Mouse (Mus musculus) MEL (cell line): ENCODE measurements around the gene Ambra1. TPM values are rescaled to one million over a fixed set of nuclear protein-coding genes. Genes with fewer than 3 reads are reported as not detected.

Experiments
- DNase-seq: peaks from one replicate; pipeline ENCODE4 v3.0.0; 2011; ENCODE audit warnings: low read depth, low spot score
- H3K27ac ChIP-seq: 2 replicates; pipeline ENCODE4 v1.5.1; 2012; ENCODE audit warnings: low read depth, mild to moderate bottlenecking, control low read depth, low read length, moderate library complexity; ENCODE audit not compliant: control insufficient read depth
- H3K27me3 ChIP-seq, 2 experiments: fragments of 150-350 bp in 1 of 2; sonication (generic) in 1 of 2; 2 replicates each; pipeline ENCODE4 v1.6.1; 2012; ENCODE audit warnings: low read length in 2 of 2, mild to moderate bottlenecking in 2 of 2, improper control_type of control experiment in 1 of 2, moderate library complexity in 1 of 2; ENCODE audit not compliant: insufficient read depth in 2 of 2, control insufficient read depth in 1 of 2
- H3K36me3 ChIP-seq, 2 experiments: 2 replicates each; pipeline ENCODE4 v1.6.1; 2012 to 2014; ENCODE audit warnings: low read length in 2 of 2, improper control_type of control experiment in 1 of 2, inconsistent platforms in 1 of 2, mild to moderate bottlenecking in 1 of 2; ENCODE audit not compliant: insufficient read depth in 2 of 2, control insufficient read depth in 1 of 2
- H3K4me1 ChIP-seq, 2 experiments: fragments of 150-350 bp in 1 of 2; sonication (generic) in 1 of 2; 2 replicates each; pipeline ENCODE4 v1.6.1; 2012; ENCODE audit warnings: low read length in 2 of 2, improper control_type of control experiment in 1 of 2, mild to moderate bottlenecking in 1 of 2; ENCODE audit not compliant: insufficient read depth in 2 of 2, control insufficient read depth in 1 of 2
- H3K4me3 ChIP-seq, 2 experiments: fragments of 150-350 bp in 1 of 2; sonication (generic) in 1 of 2; 2 replicates each; pipeline ENCODE4 v1.5.1; 2012; ENCODE audit warnings: low read depth in 2 of 2, low read length in 2 of 2, mild to moderate bottlenecking in 2 of 2, moderate library complexity in 2 of 2, control low read depth in 1 of 2, improper control_type of control experiment in 1 of 2; ENCODE audit not compliant: control insufficient read depth in 1 of 2, insufficient read depth in 1 of 2
- H3K79me2 ChIP-seq: 2 replicates; pipeline ENCODE4 v1.6.1; 2012; ENCODE audit warnings: mild to moderate bottlenecking, low read length, moderate library complexity; ENCODE audit not compliant: control insufficient read depth, poor library complexity, insufficient read depth
- H3K9ac ChIP-seq: 2 replicates; pipeline ENCODE4 v1.6.1; 2012; ENCODE audit warnings: low read depth, mild to moderate bottlenecking, control low read depth, low read length, moderate library complexity; ENCODE audit not compliant: control insufficient read depth, poor library complexity, severe bottlenecking
- H3K9me3 ChIP-seq: fragments of 150-350 bp; sonication (generic); replicated peaks from 2 replicates; pipeline ENCODE4 v1.6.1; 2012; ENCODE audit warnings: mild to moderate bottlenecking, low read length, improper control_type of control experiment, moderate library complexity; ENCODE audit not compliant: insufficient read depth
- CHD1 ChIP-seq: IDR thresholded peaks from 2 replicates; pipeline ENCODE4 v1.6.1; 2012; ENCODE audit warnings: low read depth, mild to moderate bottlenecking, inconsistent platforms, low read length, improper control_type of control experiment
- CHD2 ChIP-seq: IDR thresholded peaks from 2 replicates; pipeline ENCODE4 v1.6.1; 2011; ENCODE audit warnings: low read length, improper control_type of control experiment
- CTCF ChIP-seq, 3 experiments: IDR thresholded peaks in 2 of 3; conservative IDR thresholded peaks in 1 of 3; 2 replicates each; pipeline ENCODE4 v1.5.1; 2011 to 2012; ENCODE audit warnings: low read length in 3 of 3, low read depth in 2 of 3, mild to moderate bottlenecking in 2 of 3, improper control_type of control experiment in 1 of 3, inconsistent platforms in 1 of 3, mixed read lengths in 1 of 3, moderate library complexity in 1 of 3; ENCODE audit not compliant: control insufficient read depth in 1 of 3, insufficient read depth in 1 of 3, poor library complexity in 1 of 3, severe bottlenecking in 1 of 3
- E2F4 ChIP-seq: IDR thresholded peaks from 2 replicates; pipeline ENCODE4 v1.6.1; 2011; ENCODE audit warnings: low read depth, low read length, improper control_type of control experiment, borderline replicate concordance
- ELF1 ChIP-seq: IDR thresholded peaks from 2 replicates; pipeline ENCODE4 v1.6.1; 2014; ENCODE audit warnings: low read depth, mild to moderate bottlenecking, inconsistent platforms, low read length, improper control_type of control experiment, moderate library complexity
- ETS1 ChIP-seq: IDR thresholded peaks from 2 replicates; pipeline ENCODE4 v1.6.1; 2012; ENCODE audit warnings: low read depth, mild to moderate bottlenecking, inconsistent platforms, low read length, improper control_type of control experiment, moderate library complexity
- MAX ChIP-seq: IDR thresholded peaks from 2 replicates; pipeline ENCODE4 v1.6.1; 2011; ENCODE audit warnings: low read length, improper control_type of control experiment
- MAZ ChIP-seq: IDR thresholded peaks from 2 replicates; pipeline ENCODE4 v1.6.1; 2012; ENCODE audit warnings: low read depth, mild to moderate bottlenecking, inconsistent platforms, low read length, improper control_type of control experiment
- MXI1 ChIP-seq: IDR thresholded peaks from 2 replicates; pipeline ENCODE4 v1.6.1; 2011; ENCODE audit warnings: mild to moderate bottlenecking, low read depth, low read length, improper control_type of control experiment
- MYB ChIP-seq: IDR thresholded peaks from 2 replicates; pipeline ENCODE4 v1.6.1; 2011; ENCODE audit warnings: mild to moderate bottlenecking, low read depth, low read length, improper control_type of control experiment
- NRF1 ChIP-seq: IDR thresholded peaks from 2 replicates; pipeline ENCODE4 v1.6.1; 2014; ENCODE audit warnings: low read depth, mild to moderate bottlenecking, inconsistent platforms, low read length, improper control_type of control experiment, moderate library complexity; ENCODE audit not compliant: poor library complexity, insufficient read depth, severe bottlenecking
- POLR2A ChIP-seq, 2 experiments: IDR thresholded peaks; 2 replicates each; pipeline ENCODE4 v1.6.1; 2011 to 2012; ENCODE audit warnings: low read length in 2 of 2, mild to moderate bottlenecking in 2 of 2, control low read depth in 1 of 2, improper control_type of control experiment in 1 of 2, low read depth in 1 of 2, moderate library complexity in 1 of 2; ENCODE audit not compliant: control insufficient read depth in 1 of 2, insufficient read depth in 1 of 2, poor library complexity in 1 of 2
- POLR2AphosphoS5 ChIP-seq: IDR thresholded peaks from 2 replicates; pipeline ENCODE4 v1.6.1; 2012; ENCODE audit warnings: low read depth, borderline replicate concordance, mild to moderate bottlenecking, inconsistent platforms, low read length, moderate library complexity, mixed read lengths
- RCOR1 ChIP-seq: IDR thresholded peaks from 2 replicates; pipeline ENCODE4 v1.6.1; 2012; ENCODE audit warnings: low read depth, mild to moderate bottlenecking, inconsistent platforms, low read length, improper control_type of control experiment
- SIN3A ChIP-seq: IDR thresholded peaks from 2 replicates; pipeline ENCODE4 v1.6.1; 2012; ENCODE audit warnings: low read length, improper control_type of control experiment, inconsistent platforms
- TAL1 ChIP-seq: IDR thresholded peaks from 2 replicates; pipeline ENCODE4 v1.6.1; 2012; ENCODE audit warnings: mild to moderate bottlenecking, inconsistent platforms, low read length, moderate library complexity, mixed read lengths
- TCF12 ChIP-seq: IDR thresholded peaks from 2 replicates; pipeline ENCODE4 v1.6.1; 2014; ENCODE audit warnings: low read depth, mild to moderate bottlenecking, inconsistent platforms, low read length, improper control_type of control experiment, moderate library complexity
- UBTF ChIP-seq: IDR thresholded peaks from 2 replicates; pipeline ENCODE4 v1.6.1; 2012; ENCODE audit warnings: low read depth, mild to moderate bottlenecking, inconsistent platforms, low read length, improper control_type of control experiment, moderate library complexity, borderline replicate concordance; ENCODE audit not compliant: insufficient read depth
- ZC3H11A ChIP-seq: IDR thresholded peaks from 2 replicates; pipeline ENCODE4 v1.6.1; 2012; ENCODE audit warnings: low read depth, mild to moderate bottlenecking, inconsistent platforms, low read length, improper control_type of control experiment
- ZKSCAN1 ChIP-seq: IDR thresholded peaks from 2 replicates; pipeline ENCODE4 v1.6.1; 2012; ENCODE audit warnings: low read depth, mild to moderate bottlenecking, inconsistent platforms, low read length, improper control_type of control experiment, moderate library complexity
- ZMIZ1 ChIP-seq: IDR thresholded peaks from 2 replicates; pipeline ENCODE4 v1.6.1; 2012; ENCODE audit warnings: low read depth, mild to moderate bottlenecking, inconsistent platforms, low read length, improper control_type of control experiment, moderate library complexity
- ZNF384 ChIP-seq: IDR thresholded peaks from 2 replicates; pipeline ENCODE4 v1.6.1; 2012; ENCODE audit warnings: low read depth, mild to moderate bottlenecking, inconsistent platforms, low read length, improper control_type of control experiment
- polyA plus RNA-seq, 2 experiments: library from polyadenylated mRNA; stranded (reverse) in 1 of 2; unstranded in 1 of 2; fragments of >175 nt in 1 of 2; fragments of >200 nt in 1 of 2; gene quantifications; 2 replicates each; pipeline versions ENCODE4 v1.2.1 to v1.2.4; 2012; ENCODE audit warnings: low replicate concordance in 2 of 2, low read depth in 1 of 2; ENCODE audit not compliant: insufficient read length in 2 of 2, insufficient read depth in 1 of 2, missing spikeins in 1 of 2
- total RNA-seq: library from RNA; depleted of rRNA; stranded (reverse); fragments of 300-350 nt; gene quantifications from 2 replicates; pipeline ENCODE4 v1.2.3, GENCODE M21; 2012

Gene Ambra1
- total and polyA plus RNA-seq, 3 experiments = 14.6 to 24.7 TPM; not detected in 1

GRCm38 (mm10) chr2:91961901-91962761 lies 232.2 kb downstream of the Ambra1 start:
- DNase-seq = no peak
- H3K36me3 ChIP-seq = peaks cover 0 to 23% of the 10 kb centered on the region in 2 experiments; a peak in 2 of 4 replicates
- H3K4me1 ChIP-seq = peaks cover 7 to 37% of the 10 kb centered on the region in 2 experiments; a peak in 3 of 4 replicates
- TF ChIP-seq ZNF384 (peak; percentile 49), POLR2A (IDR thresholded peaks at IDR 0.05; ENCODE audit: control insufficient read depth in 1 of 2, insufficient read depth in 1 of 2, low read depth in 1 of 2, low read length in 2 of 2, poor library complexity in 1 of 2) (no peak)
- peak overlapping the region; percentile 80 to 92 for H3K4me3 ChIP-seq
- peaks cover 42% of the 10 kb centered on the region for H3K79me2 ChIP-seq
- H3K9me3 ChIP-seq = no peaks in the 10 kb centered on the region
- H3K27me3 ChIP-seq = no peaks in the 10 kb centered on the region
- H3K9ac ChIP-seq = peak overlapping the region; percentile 85
- H3K27ac ChIP-seq = no peak overlapping the region

GRCm38 (mm10) chr2:91962864-91963401 lies 233.0 kb downstream of the Ambra1 start:
- no peaks in the 10 kb centered on the region for H3K27me3 ChIP-seq
- TF ChIP-seq RCOR1 = peak; percentile 81; the same call in 1 of the 2 replicates
- TF ChIP-seq MAX = peak; percentile 52; the same call in 1 of the 2 replicates
- TF ChIP-seq UBTF = no peak
- TF ChIP-seq TCF12 = 0 out of 2 replicates have a peak, but pooled peaks have one; percentile 9
- TF ChIP-seq CTCF (IDR thresholded peaks at IDR 0.05 in 2 of 3, conservative IDR thresholded peaks at IDR 0.05 in 1 of 3; ENCODE audit: control insufficient read depth in 1 of 3, insufficient read depth in 1 of 3, low read depth in 2 of 3, low read length in 3 of 3, poor library complexity in 1 of 3, severe bottlenecking in 1 of 3) = no peak
- 0 out of 2 replicates have a peak, but pooled peaks have one; percentile 13 for TF ChIP-seq TAL1
- no peaks in the 10 kb centered on the region for H3K9me3 ChIP-seq
- H3K4me3 ChIP-seq = peak overlapping the region; percentile 80 to 92
- H3K9ac ChIP-seq = peak overlapping the region; percentile 85
- peaks cover 0 to 16% of the 10 kb centered on the region in 2 experiments; a peak in 2 of 4 replicates for H3K36me3 ChIP-seq
- peaks cover 42% of the 10 kb centered on the region for H3K79me2 ChIP-seq
- 0 out of 2 replicates have a peak overlapping the region, but pooled peaks have one; percentile 15 for H3K27ac ChIP-seq
- peak; percentile 56 for DNase-seq
- peaks cover 7 to 30% of the 10 kb centered on the region in 2 experiments; a peak in 3 of 4 replicates for H3K4me1 ChIP-seq

GRCm38 (mm10) chr2:91963443-91963932 lies 233.6 kb downstream of the Ambra1 start:
- Histone ChIP-seq H3K9me3 (no peaks in the 10 kb centered on the region), H3K27me3 (no peaks in the 10 kb centered on the region), H3K27ac (peak overlapping the region; percentile 54), H3K4me3 (peak overlapping the region; percentile 80 to 92), H3K9ac (peak overlapping the region; percentile 85), H3K36me3 (peaks cover 0 to 16% of the 10 kb centered on the region in 2 experiments; a peak in 2 of 4 replicates), H3K4me1 (peaks cover 7 to 27% of the 10 kb centered on the region in 2 experiments; a peak in 3 of 4 replicates), H3K79me2 (peaks cover 40% of the 10 kb centered on the region)
- peak; percentile 95 for DNase-seq
- TF ChIP-seq ZKSCAN1 = no peak
- peak; percentile 74 for TF ChIP-seq SIN3A
- TF ChIP-seq ZNF384 = no peak
- 0 out of 2 replicates have a peak, but pooled peaks have one; percentile 49 for TF ChIP-seq ZMIZ1
- peak; percentile 79; the same call in 1 of the 2 replicates for TF ChIP-seq MAZ
- TF ChIP-seq TAL1 = no peak
- peak; percentile 88 for TF ChIP-seq ELF1
- no peak for TF ChIP-seq E2F4
- no peak for TF ChIP-seq CHD1
- no peak for TF ChIP-seq CHD2
- TF ChIP-seq MAX = peak; percentile 79
- TF ChIP-seq POLR2AphosphoS5 = no peak
- no peak for TF ChIP-seq MYB
- peak; percentile 79; the same call in 1 of the 2 replicates for TF ChIP-seq MXI1
- TF ChIP-seq ETS1 = peak; percentile 45
- no peak for TF ChIP-seq NRF1
- TF ChIP-seq ZC3H11A = peak; percentile 39
